Mouse (Mus musculus) lung, embryonic 15.5 days (tissue): ENCODE data around the gene Cenph. TPM values are rescaled to one million over a fixed set of nuclear protein-coding genes. Genes with fewer than 3 reads are reported as not detected.

Experiments used
- ATAC-seq: fragments of 200-750 bp; cut with Nextera tagmentation; 2 replicates; pipeline ENCODE4 v1.8.0; 2017; ENCODE audit warnings: moderate number of reproducible peaks, borderline replicate concordance; ENCODE audit not compliant: low FRiP score, low TSS enrichment; ENCODE audit errors: extremely low read depth
- H3K27ac ChIP-seq: fragments of 300-500 bp; sonication (generic); 2 replicates; pipeline ENCODE4 v1.5.1; 2015; ENCODE audit warnings: moderate library complexity, mild to moderate bottlenecking, inconsistent platforms
- H3K27me3 ChIP-seq: fragments of 300-500 bp; sonication (generic); 2 replicates; pipeline ENCODE4 v1.6.1; 2015; ENCODE audit warnings: inconsistent platforms
- H3K36me3 ChIP-seq: fragments of 300-500 bp; sonication (generic); 2 replicates; pipeline ENCODE4 v1.6.1; 2015; ENCODE audit warnings: inconsistent platforms
- H3K4me1 ChIP-seq: fragments of 300-500 bp; sonication (generic); 2 replicates; pipeline ENCODE4 v1.6.1; 2015; ENCODE audit warnings: inconsistent platforms
- H3K4me2 ChIP-seq: fragments of 300-500 bp; sonication (generic); 2 replicates; pipeline ENCODE4 v1.6.1; 2015; ENCODE audit warnings: inconsistent platforms, mild to moderate bottlenecking, moderate library complexity
- H3K4me3 ChIP-seq: fragments of 300-500 bp; sonication (generic); 2 replicates; pipeline ENCODE4 v1.5.1; 2015; ENCODE audit warnings: mild to moderate bottlenecking, inconsistent platforms
- H3K9ac ChIP-seq: fragments of 300-500 bp; sonication (generic); 2 replicates; pipeline ENCODE4 v1.6.1; 2015; ENCODE audit warnings: inconsistent platforms
- H3K9me3 ChIP-seq: fragments of 300-500 bp; sonication (generic); 2 replicates; pipeline ENCODE4 v1.6.1; 2016; ENCODE audit warnings: inconsistent platforms
- WGBS: fragments of 180-500 bp; shearing (Covaris S2); methylation state at CpG from one replicate; pipeline ENCODE4 v1.1.7; 2015; 5-methylcytosine and 5-hydroxymethylcytosine counted together
- polyA plus RNA-seq: library from polyadenylated mRNA; unstranded; fragments of >200 nt; fragmentation: Nextera tagmentation; extraction: Ambion mirVana; gene quantifications from 2 replicates; pipeline ENCODE4 v1.2.1, GENCODE M21; 2015

Gene Cenph
- polyA plus RNA-seq, 1 experiment from 2014 or later = 38.1 TPM

DNA sequence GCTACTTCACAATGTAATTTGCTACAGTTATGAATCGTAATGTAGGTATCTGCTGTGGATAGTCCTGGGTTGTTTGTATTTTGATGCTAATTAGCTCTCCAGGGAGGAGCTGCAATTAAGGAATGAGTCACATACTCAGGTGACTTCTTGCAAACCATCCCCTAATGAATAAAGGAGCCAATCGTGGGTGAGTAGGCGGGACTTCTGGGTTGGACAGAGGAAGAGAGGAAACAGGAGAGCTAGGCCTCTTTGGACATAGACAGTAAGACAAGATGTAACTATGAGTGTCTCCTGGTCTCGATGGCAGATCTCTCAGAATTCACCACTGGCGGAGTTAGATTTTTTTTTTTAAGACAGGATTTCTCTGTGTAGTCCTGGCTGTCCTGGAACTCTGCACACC is 54.0 kb downstream of the Cenph start:
- Histone ChIP-seq H3K27me3 (no peaks in the 10 kb centered on the region), H3K36me3 (peaks cover 44% of the 10 kb centered on the region), H3K4me3 (no peak overlapping the region), H3K9me3 (no peaks in the 10 kb centered on the region), H3K9ac (no peak overlapping the region), H3K27ac (no peak overlapping the region), H3K4me2 (no peak overlapping the region), H3K4me1 (peaks cover 4% of the 10 kb centered on the region; the same call in 1 of the 2 replicates)
- 87% methylated on average over 5 of the region's 5 CpGs for WGBS
- no peak for ATAC-seq

DNA sequence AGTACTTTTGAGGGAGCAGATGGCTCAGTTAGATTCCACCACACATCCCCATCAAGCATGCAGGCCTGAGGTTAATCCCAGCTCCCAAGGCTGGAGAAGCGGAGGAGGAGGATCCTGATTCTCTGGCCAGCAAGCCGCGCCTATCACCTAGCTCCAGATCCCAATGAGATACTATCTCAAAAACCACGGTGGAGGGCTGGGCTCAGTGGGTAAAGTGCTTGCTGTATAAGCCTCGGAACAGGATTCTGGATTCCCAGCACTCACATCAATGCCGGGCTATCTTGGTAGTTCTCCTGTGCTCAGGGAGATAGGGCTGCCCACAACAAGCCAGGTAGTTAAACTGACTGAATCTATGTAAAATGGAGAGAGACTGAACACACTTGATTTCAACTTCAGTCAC is 60.2 kb downstream of the Cenph start:
- WGBS = 95% methylated on average over 6 of the region's 6 CpGs
- no peak overlapping the region for H3K4me2 ChIP-seq
- no peak overlapping the region for H3K9ac ChIP-seq
- ATAC-seq = no peak
- H3K27ac ChIP-seq = no peak overlapping the region
- H3K9me3 ChIP-seq = no peaks in the 10 kb centered on the region
- H3K4me3 ChIP-seq = no peak overlapping the region
- H3K4me1 ChIP-seq = no peaks in the 10 kb centered on the region
- H3K27me3 ChIP-seq = no peaks in the 10 kb centered on the region
- peaks cover 70% of the 10 kb centered on the region for H3K36me3 ChIP-seq

Other genes with a start within 250 kb of the Cenph start
- 32.6 and 34.1 TPM in 2 replicates for gene Ocln, start 223.2 kb downstream of the Cenph start, polyA plus RNA-seq
- 11.1 and 11.7 TPM in 2 replicates for gene Marveld2, start 158.9 kb downstream of the Cenph start, polyA plus RNA-seq
- gene Ak6, start 124.9 kb downstream of the Cenph start, polyA plus RNA-seq = 274 and 282 TPM in 2 replicates
- gene Rad17, start 124.8 kb downstream of the Cenph start, polyA plus RNA-seq = 20.9 and 21.3 TPM in 2 replicates
- gene Taf9, start 124.3 kb downstream of the Cenph start, polyA plus RNA-seq = 14.3 and 17.8 TPM in 2 replicates
- gene Ccdc125, start 106.2 kb downstream of the Cenph start, polyA plus RNA-seq = 9.9 and 10.7 TPM in 2 replicates
- gene Cdk7, start 45.0 kb downstream of the Cenph start, polyA plus RNA-seq = 94.2 and 101 TPM in 2 replicates
- 167 and 169 TPM in 2 replicates for gene Mrps36, start 31.2 kb downstream of the Cenph start, polyA plus RNA-seq
- 291 and 295 TPM in 2 replicates for gene Ccnb1, start 10.7 kb upstream of the Cenph start, polyA plus RNA-seq
- 55.2 and 56.2 TPM in 2 replicates for gene Slc30a5, start 57.5 kb upstream of the Cenph start, polyA plus RNA-seq